Mouse (Mus musculus): ENCODE results near the gene Gm45521.
A peak's percentile ranks its signal among the peaks of the same experiment; 100 is the strongest.
"Not testable (repeated sequence)": the region's sequence is repeated elsewhere in the genome, so short reads cannot be mapped to it uniquely, and the experiment has no call there.

The Gm45521 gene

DNA sequence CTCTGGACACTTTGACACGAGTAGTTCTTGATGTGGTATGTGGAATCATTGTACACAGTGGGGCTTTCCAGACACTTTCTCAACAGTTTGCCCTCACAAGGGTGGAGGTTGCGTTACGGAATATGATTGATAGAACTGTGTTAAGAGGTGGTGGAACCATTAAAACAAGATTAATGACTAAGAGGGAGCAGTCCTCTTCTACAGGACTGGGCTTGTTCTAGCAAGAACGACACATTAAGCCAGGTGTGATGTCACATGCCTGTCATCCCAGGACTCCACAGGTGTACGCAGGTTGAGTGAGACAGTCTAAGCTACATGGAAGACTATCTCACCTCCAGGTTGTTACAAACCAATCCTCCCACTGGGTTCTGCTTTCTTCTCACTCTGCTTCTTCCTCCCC lies 42.3 kb downstream of the Gm45521 start:
- no peak for DNase-seq (ENCODE audit: low read depth, low spot score)

DNA sequence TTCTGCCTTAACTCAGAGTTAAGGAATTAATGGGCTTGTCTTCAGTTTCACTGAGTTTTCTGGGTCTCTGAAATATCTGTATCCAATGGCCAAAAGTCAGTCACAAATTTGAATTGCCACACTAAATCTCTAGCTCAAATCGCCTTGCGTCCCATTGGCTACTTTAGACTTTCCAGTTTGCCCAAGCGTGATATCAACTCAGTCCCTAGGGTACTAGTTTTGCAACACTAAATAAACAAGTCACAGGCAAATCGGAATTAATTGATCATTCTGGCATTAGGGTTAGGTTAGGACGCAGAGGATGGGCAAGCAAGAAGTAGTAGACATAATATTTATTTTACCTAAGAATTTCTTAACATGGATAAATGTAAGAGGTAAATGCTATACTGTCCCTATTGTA lies 43.2 kb downstream of the Gm45521 start:
- DNase-seq (ENCODE audit: low read depth, low spot score) = no peak

DNA sequence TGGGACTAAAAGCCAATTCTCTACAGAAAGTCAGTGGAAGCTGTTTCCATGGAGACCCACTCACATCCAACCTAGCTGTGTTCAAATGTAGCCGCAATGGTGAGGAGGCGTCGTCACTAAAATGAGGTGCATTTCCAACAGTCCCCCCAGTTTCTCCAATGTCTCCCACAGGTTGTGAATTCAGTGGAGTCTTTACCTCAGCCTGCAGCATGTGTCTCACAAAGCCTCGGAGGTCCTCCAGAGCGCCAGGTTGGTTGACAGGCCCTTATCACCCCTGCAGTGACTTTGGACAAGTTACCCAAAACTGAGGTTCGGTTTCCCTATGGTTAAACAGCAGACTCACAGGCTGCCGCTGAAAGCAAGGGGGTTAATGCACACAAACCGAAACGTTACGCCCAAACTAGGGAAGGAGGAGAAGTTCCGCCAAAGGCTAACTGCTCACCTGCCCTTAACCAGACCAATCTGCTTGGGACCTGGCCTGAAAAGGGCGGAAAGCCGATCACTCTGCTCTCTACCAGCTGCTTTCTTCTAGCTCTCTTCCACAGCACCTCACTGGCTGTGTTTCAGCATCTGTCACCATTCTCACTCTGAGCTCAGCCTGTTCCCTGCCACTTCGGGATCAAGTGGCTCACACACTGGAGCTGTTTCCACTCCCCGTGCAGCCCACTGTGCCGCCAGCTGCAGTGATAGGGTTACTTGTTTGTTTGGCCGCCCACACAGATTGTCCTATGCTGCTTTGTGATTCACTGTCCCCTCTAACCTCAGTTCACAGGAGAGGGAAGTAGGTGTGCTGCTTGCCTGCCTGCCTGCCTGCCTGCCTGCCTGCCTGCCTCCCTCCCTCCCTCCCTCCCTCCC lies 44.0 kb downstream of the Gm45521 start:
- peak; percentile 72 for DNase-seq (ENCODE audit: low read depth, low spot score)

DNA sequence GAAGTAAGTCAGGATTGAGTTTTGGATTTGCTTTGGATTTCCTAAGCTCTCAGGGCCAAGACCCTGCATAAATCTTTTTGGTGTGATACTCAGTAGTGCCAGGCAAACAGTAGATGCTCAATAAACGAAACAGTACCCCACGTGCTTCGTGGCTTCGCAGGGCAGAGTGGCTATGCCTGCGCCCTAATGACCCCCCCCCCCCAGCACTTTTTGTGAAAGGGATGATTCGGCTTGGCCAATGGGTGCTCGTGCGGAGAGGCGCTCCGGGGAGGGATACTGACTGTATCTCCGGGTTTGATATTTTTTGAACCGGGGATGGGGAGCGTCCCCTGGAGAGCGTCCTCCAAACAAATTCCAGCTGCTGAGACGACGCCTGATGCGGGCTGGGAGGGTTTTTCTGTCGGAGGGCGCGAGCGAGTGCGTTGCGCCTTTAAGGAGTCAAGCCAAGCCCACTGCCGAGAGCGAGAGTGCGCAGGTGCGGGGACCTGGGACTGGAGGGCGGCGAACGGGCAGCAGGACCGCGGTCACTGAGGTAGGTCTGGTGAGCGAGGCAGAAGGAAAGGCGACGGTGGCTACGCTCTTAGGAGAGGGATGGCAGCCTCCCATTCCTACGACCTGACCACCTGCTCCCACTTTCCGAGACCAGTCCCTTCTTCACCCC lies 45.5 kb downstream of the Gm45521 start, which contains the start of gene Abhd6:
Gene Abhd6 (plus strand): TSS at position 471 of the 661 bp plus-strand sequence.
- DNase-seq (ENCODE audit: low read depth, low spot score) = peak; percentile 78

DNA sequence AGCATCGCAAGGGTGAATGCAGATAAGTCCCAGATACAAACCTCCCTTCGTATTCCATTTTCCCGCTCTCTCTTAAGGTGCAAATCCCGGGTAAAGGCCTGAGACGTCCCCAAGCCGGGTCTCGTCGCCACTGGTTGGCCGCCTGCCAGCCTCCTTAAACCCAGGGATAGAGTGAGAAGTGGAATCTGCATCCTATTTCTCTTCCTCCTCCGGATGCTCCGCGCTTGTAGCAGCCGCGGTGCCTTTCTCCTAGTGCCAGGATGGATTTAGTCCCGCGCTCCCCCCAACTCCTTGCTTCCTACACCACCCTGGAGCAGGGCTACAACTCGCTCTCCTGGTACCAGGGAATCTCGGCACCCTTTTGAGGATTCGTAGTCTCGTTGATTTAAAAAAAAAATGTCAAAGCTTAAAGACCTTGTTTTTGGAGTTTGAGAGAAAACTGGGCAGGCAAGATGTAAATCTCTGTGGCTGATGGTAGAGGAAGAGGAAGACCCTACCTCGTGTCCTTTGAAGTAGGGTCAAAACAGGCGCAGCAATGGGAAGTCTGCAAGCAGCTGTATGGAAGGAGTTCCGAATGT lies 46.1 kb downstream of the Gm45521 start:
- DNase-seq (ENCODE audit: low read depth, low spot score) = peak; percentile 53

DNA sequence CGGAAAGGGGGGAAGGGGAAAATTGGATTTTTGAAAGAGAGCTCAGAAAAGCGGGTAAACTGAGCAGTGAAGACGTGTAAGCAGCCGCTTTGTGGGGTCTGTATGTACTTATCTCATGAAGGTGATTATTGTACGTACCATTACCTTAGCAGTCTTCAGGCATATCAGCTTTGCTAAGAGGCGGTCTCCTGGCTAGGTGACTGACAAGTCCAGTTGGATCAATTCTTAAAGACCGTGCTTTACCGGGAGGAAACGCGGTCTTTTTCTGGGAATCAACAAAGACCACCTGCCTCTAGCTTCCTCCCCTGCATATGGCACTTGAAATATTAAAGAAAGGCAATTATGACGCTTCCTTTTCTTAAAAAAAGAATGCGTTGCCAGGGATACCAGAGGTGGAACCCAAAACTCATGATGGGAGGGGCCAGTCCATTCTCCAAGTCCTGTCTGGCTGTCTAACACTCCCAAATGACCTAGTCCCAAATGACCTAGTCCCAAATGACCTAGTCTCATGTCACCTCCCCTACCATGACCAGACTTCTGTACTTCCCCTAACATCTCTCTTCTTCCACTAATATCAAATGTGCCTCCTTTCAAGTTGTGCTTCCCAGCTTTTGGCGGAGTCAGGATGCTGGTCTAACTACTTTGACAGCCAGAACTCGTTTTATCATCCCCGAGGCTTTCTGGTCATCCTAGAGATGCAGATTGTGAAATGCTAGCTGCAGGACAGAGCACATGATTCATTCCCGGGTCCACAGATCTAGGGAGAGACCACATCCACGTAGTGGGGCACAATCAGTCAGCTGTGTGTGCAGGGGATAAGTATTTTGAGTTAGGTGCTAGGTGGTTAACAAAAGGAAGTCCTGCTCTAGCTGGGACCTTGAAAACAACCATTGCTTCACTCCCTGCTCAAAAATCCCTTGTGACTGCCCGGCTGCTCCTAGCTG lies 46.9 kb downstream of the Gm45521 start:
- no peak for DNase-seq (ENCODE audit: low read depth, low spot score)

DNA sequence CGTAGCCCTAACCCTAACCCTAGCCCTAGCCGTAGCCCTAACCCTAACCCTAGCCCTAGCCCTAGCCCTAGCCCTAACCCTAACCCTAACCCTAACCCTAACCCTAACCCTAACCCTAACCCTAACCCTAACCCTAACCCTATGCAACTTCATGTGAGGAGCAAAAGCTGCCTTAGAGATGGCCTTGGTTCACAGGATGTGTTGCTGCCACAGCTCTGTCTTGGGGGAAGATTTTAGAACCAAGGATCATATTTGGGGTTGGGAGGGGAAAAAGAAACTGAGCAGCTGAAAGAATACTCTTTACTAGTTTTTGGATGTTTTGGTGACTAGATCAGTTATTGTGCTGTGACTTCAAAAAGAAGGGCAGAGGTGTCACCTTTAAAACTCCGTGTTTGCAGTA lies 49.0 kb downstream of the Gm45521 start:
- not testable (repeated sequence) for DNase-seq (ENCODE audit: low read depth, low spot score)

DNA sequence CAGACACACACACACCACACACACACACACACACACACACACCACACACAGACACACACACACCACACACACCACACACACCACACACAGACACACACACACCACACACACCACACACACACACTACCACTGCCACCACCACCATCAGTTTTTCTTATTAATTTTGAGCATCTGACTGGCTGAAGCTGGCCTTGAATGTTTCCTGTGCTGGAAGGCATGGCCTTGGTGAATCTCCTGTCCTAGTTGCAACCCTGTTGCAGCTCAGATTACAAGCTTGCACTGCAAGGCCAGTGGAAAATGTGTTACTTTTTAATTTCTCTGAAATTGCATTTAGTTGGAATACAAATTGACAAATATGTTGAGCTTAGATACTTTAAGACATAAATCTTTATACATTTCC lies 50.0 kb downstream of the Gm45521 start:
- no peak for DNase-seq (ENCODE audit: low read depth, low spot score)

DNA sequence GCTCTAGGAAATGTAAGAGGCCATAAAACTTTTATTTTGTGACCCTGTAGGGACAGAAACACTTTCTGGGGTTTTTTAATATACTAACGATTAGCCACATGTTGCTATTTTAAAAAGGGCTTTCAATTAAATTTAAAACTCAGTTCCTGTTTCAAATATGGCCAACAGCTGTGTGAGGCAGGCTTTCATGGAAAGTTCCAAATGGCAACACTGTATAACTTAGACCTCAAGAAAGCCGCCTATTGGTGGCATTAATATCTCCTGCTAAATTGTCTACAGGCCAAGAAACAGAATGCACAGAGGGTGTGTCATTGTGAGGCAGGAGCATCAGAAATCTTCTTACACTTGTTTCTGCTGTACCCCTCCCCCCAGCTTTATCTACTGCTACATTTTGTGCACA lies 50.4 kb downstream of the Gm45521 start:
- DNase-seq (ENCODE audit: low read depth, low spot score) = no peak

DNA sequence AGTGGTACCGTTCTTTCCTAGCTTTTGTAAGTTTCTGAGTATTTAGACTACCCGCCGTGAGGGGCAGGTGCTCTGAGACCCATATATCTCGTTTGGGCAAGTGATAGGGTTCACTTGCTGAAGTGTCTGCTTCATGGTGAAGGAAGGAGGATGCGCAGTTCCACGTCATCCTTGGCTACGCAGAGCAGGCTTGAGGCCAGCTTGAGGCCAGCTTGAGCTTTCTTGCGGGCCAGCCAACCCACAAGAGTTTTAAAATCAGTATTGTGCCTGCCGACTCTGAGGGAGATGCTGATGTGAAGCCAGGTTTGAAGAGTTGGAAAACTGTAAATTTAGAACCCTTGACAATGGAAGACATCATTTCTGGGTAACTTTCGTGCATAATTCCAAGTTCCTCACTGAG lies 50.8 kb downstream of the Gm45521 start:
- DNase-seq (ENCODE audit: low read depth, low spot score) = peak; percentile 31
